Mouse (Mus musculus) forebrain, embryonic 15.5 days (tissue): ENCODE data around the gene Ints2. TPM values are rescaled to one million over a fixed set of nuclear protein-coding genes. Genes with fewer than 3 reads are reported as not detected.

Experiments
- polyA plus RNA-seq: library from polyadenylated mRNA; unstranded; fragments of >200 nt; fragmentation: Nextera tagmentation; extraction: Ambion mirVana; gene quantifications from 2 replicates; pipeline ENCODE4 v1.2.1, GENCODE M21; 2015

Gene Ints2
- polyA plus RNA-seq, 1 experiment from 2014 or later: 33.8 TPM

Other genes with a start within 250 kb of the Ints2 start
- 3.2 and 4.3 TPM in 2 replicates for gene Brip1, start 56.4 kb downstream of the Ints2 start, polyA plus RNA-seq
- 12.2 and 12.8 TPM in 2 replicates for gene Med13, start 100.0 kb upstream of the Ints2 start, polyA plus RNA-seq
- gene Rnft1, start 227.1 kb upstream of the Ints2 start, polyA plus RNA-seq: 19.2 TPM in 2 replicates